Mouse (Mus musculus): ENCODE measurements around the gene Tmem223. TPM values are rescaled to one million over a fixed set of nuclear protein-coding genes. Genes with fewer than 3 reads are reported as not detected.

Tmem223 gene
- polyA plus RNA-seq, 1 experiment from 2014 or later = 195 TPM

Small RNAs within 50 kb of the gene (microRNA-seq; reads per million reads assigned to microRNA genes)
- not detected for gene Mir6992

Other genes starting within 250 kb of the Tmem223 start
- 11.7 and 13.6 TPM in 2 replicates for gene Slc22a8, start 179.7 kb upstream of the Tmem223 start, polyA plus RNA-seq (2015; fragmentation: Nextera tagmentation; extraction: Ambion mirVana)
- gene Slc22a6, start 153.0 kb upstream of the Tmem223 start, polyA plus RNA-seq (2015; fragmentation: Nextera tagmentation; extraction: Ambion mirVana) = 9.2 and 10.0 TPM in 2 replicates
- gene Chrm1, start 107.2 kb upstream of the Tmem223 start, polyA plus RNA-seq (2015; fragmentation: Nextera tagmentation; extraction: Ambion mirVana) = 0.53 and 0.65 TPM in 2 replicates
- gene Slc3a2, start 47.6 kb upstream of the Tmem223 start, polyA plus RNA-seq (2015; fragmentation: Nextera tagmentation; extraction: Ambion mirVana) = 176 and 182 TPM in 2 replicates
- 93.1 and 95.9 TPM in 2 replicates for gene Wdr74, start 35.2 kb upstream of the Tmem223 start, polyA plus RNA-seq (2015; fragmentation: Nextera tagmentation; extraction: Ambion mirVana)
- 1.2 and 1.8 TPM in 2 replicates for gene 1700092M07Rik, start 30.3 kb upstream of the Tmem223 start, polyA plus RNA-seq (2015; fragmentation: Nextera tagmentation; extraction: Ambion mirVana)
- gene Stx5a, start 29.6 kb upstream of the Tmem223 start, polyA plus RNA-seq (2015; fragmentation: Nextera tagmentation; extraction: Ambion mirVana) = 122 and 123 TPM in 2 replicates
- 146 and 169 TPM in 2 replicates for gene Nxf1, start 13.9 kb upstream of the Tmem223 start, polyA plus RNA-seq (2015; fragmentation: Nextera tagmentation; extraction: Ambion mirVana)
- 26.4 and 26.6 TPM in 2 replicates for gene Tmem179b, start 3.5 kb downstream of the Tmem223 start, polyA plus RNA-seq (2015; fragmentation: Nextera tagmentation; extraction: Ambion mirVana)
- gene Taf6l, start 15.4 kb downstream of the Tmem223 start, polyA plus RNA-seq (2015; fragmentation: Nextera tagmentation; extraction: Ambion mirVana) = 30.7 and 32.9 TPM in 2 replicates
- 136 and 140 TPM in 2 replicates for gene Polr2g, start 27.6 kb downstream of the Tmem223 start, polyA plus RNA-seq (2015; fragmentation: Nextera tagmentation; extraction: Ambion mirVana)
- 7.6 and 8.9 TPM in 2 replicates for gene Zbtb3, start 31.6 kb downstream of the Tmem223 start, polyA plus RNA-seq (2015; fragmentation: Nextera tagmentation; extraction: Ambion mirVana)
- gene Ttc9c, start 48.3 kb downstream of the Tmem223 start, polyA plus RNA-seq (2015; fragmentation: Nextera tagmentation; extraction: Ambion mirVana) = 55.0 and 61.6 TPM in 2 replicates
- gene Hnrnpul2, start 49.0 kb downstream of the Tmem223 start, polyA plus RNA-seq (2015; fragmentation: Nextera tagmentation; extraction: Ambion mirVana) = 5.3 and 6.2 TPM in 2 replicates
- not detected in 2 replicates for gene AC129217.1, start 58.8 kb downstream of the Tmem223 start, polyA plus RNA-seq (2015; fragmentation: Nextera tagmentation; extraction: Ambion mirVana)
- 101 and 105 TPM in 2 replicates for gene Bscl2, start 66.5 kb downstream of the Tmem223 start, polyA plus RNA-seq (2015; fragmentation: Nextera tagmentation; extraction: Ambion mirVana)
- 477 and 539 TPM in 2 replicates for gene Gng3, start 68.2 kb downstream of the Tmem223 start, polyA plus RNA-seq (2015; fragmentation: Nextera tagmentation; extraction: Ambion mirVana)
- gene Lrrn4cl, start 79.8 kb downstream of the Tmem223 start, polyA plus RNA-seq (2015; fragmentation: Nextera tagmentation; extraction: Ambion mirVana) = 0.62 and 0.92 TPM in 2 replicates
- gene Ubxn1, start 100.5 kb downstream of the Tmem223 start, polyA plus RNA-seq (2015; fragmentation: Nextera tagmentation; extraction: Ambion mirVana) = 130 and 142 TPM in 2 replicates
- 54.5 and 59.8 TPM in 2 replicates for gene Uqcc3, start 109.9 kb downstream of the Tmem223 start, polyA plus RNA-seq (2015; fragmentation: Nextera tagmentation; extraction: Ambion mirVana)
- 30.5 and 31.7 TPM in 2 replicates for gene Lbhd1, start 112.7 kb downstream of the Tmem223 start, polyA plus RNA-seq (2015; fragmentation: Nextera tagmentation; extraction: Ambion mirVana)
- not detected in 2 replicates for gene Gm49403, start 112.9 kb downstream of the Tmem223 start, polyA plus RNA-seq (2015; fragmentation: Nextera tagmentation; extraction: Ambion mirVana)
- 35.4 and 39.2 TPM in 2 replicates for gene 1810009A15Rik, start 117.9 kb downstream of the Tmem223 start, polyA plus RNA-seq (2015; fragmentation: Nextera tagmentation; extraction: Ambion mirVana)
- gene Gm49416, start 117.9 kb downstream of the Tmem223 start, polyA plus RNA-seq (2015; fragmentation: Nextera tagmentation; extraction: Ambion mirVana) = 0.43 TPM in 1 of 2 replicates, not detected in the other
- 29.2 and 30.9 TPM in 2 replicates for gene Ints5, start 122.0 kb downstream of the Tmem223 start, polyA plus RNA-seq (2015; fragmentation: Nextera tagmentation; extraction: Ambion mirVana)
- gene Ganab, start 127.1 kb downstream of the Tmem223 start, polyA plus RNA-seq (2015; fragmentation: Nextera tagmentation; extraction: Ambion mirVana) = 76.8 and 84.0 TPM in 2 replicates
- 87.8 and 95.7 TPM in 2 replicates for gene B3gat3, start 149.4 kb downstream of the Tmem223 start, polyA plus RNA-seq (2015; fragmentation: Nextera tagmentation; extraction: Ambion mirVana)
- 1.4 and 2.2 TPM in 2 replicates for gene Rom1, start 158.4 kb downstream of the Tmem223 start, polyA plus RNA-seq (2015; fragmentation: Nextera tagmentation; extraction: Ambion mirVana)
- 8.6 and 9.1 TPM in 2 replicates for gene Eml3, start 158.6 kb downstream of the Tmem223 start, polyA plus RNA-seq (2015; fragmentation: Nextera tagmentation; extraction: Ambion mirVana)
- 108 and 121 TPM in 2 replicates for gene Mta2, start 170.9 kb downstream of the Tmem223 start, polyA plus RNA-seq (2015; fragmentation: Nextera tagmentation; extraction: Ambion mirVana)
- gene Tut1, start 182.9 kb downstream of the Tmem223 start, polyA plus RNA-seq (2015; fragmentation: Nextera tagmentation; extraction: Ambion mirVana) = 25.6 and 26.2 TPM in 2 replicates
- 283 and 293 TPM in 2 replicates for gene Eef1g, start 196.0 kb downstream of the Tmem223 start, polyA plus RNA-seq (2015; fragmentation: Nextera tagmentation; extraction: Ambion mirVana)
- gene Ahnak, start 218.3 kb downstream of the Tmem223 start, polyA plus RNA-seq (2015; fragmentation: Nextera tagmentation; extraction: Ambion mirVana) = 2.7 and 3.2 TPM in 2 replicates

All from midbrain, embryonic 16.5 days (tissue).